Mouse (Mus musculus) lung, postnatal 0 days (tissue): Measurements from ENCODE around the gene Prickle3.

Experiments used
- CTCF ChIP-seq: IDR thresholded peaks from 2 replicates; pipeline ENCODE4 v1.5.1; 2016; ENCODE audit warnings: antibody characterized with exemption, mild to moderate bottlenecking
- EP300 ChIP-seq: IDR thresholded peaks from 2 replicates; pipeline ENCODE4 v1.6.1; 2016; ENCODE audit warnings: antibody characterized with exemption, mild to moderate bottlenecking, control low read depth

- TF ChIP-seq CTCF (no peak), EP300 (peak; percentile 44; the same call in 1 of the 2 replicates)
These were observed 17.4 kb downstream of the Prickle3 start for GRCm38 (mm10) chrX:7674284-7675000.
